Mouse (Mus musculus) kidney, adult 9 months (tissue): ENCODE measurements around the gene Mecom.
A peak's percentile ranks its signal among the peaks of the same experiment; 100 is the strongest.

Source experiments
- DNase-seq: peaks from one replicate; pipeline ENCODE4 v3.0.0; 2022

Gene Mecom

DNA sequence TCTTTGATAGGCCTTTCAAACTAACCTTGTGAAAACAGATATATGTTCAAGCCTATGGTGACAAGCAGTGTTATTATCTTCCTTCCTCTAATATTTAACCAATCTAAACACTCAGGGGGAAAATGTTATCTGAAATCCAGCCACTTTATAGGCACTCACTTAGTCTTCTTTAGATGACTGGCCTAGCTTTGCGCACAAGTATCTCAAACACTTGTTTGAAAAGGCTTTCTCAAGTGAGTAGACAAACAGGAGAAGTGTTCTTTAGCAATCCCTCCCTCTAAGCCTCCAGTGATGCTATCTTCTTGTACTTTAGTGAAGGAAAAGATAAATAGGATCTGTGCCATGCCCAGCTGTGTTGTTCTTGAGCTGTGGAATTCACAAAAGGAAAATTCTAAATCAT, 412.7 kb downstream of the Mecom start:
- no peak for DNase-seq

DNA sequence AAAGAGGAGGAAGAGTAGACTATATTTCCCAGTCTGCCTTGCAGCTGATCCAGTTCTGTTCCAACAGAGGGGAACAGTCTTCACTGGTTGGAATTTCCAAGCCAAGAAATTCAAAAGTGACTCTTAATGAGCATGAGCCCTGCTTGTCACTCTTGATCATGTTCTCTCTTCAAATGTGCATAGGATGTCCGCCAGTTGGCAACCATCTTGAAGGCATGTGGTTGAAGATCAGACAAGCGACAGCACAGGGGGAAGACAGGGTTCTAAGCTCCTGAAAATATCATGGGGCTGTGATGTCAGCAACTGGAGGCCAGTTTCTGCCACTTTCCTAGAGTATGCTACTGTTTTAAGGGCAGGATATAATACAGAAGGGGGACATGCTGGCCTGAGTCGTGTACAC, 414.8 kb downstream of the Mecom start:
- no peak for DNase-seq

DNA sequence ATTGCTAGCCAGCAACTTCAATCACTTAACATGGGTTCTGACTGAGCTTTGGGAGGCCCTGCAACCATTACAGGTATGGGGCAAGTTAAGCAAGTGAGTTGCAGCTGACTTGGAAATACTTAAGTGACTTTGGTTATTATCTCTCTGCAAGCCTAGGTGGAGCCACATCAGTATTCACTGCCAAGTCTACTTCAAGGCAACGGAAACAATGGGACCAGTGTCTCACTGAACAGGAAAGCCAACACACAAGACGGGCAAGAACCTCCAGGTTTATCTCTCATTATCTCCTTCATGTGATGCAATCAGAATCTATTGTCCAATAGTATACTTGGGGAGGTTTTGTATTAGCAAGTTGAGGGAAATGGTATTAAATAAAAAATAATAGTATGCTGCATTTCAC, 415.4 kb downstream of the Mecom start:
- DNase-seq = no peak

DNA sequence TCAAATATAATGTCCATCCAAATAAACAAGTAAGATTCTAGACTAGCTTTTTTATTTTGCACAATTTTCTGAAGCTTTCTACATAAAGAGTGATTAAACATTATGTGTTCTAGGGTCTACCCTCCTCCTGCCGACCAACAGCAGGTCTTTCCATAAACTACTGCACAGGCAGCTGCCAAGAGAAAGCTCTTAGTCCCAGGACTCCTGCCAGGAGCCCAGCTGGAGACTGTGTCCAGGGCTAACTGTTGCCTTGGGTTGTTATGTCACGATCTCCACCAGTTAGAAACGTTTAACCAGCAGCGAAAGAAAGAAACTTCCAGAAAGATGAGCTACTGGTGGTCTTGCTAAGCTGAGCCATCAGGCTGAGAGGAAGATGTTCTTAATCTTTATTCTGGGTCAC, 417.3 kb downstream of the Mecom start:
- peak; percentile 47 for DNase-seq

DNA sequence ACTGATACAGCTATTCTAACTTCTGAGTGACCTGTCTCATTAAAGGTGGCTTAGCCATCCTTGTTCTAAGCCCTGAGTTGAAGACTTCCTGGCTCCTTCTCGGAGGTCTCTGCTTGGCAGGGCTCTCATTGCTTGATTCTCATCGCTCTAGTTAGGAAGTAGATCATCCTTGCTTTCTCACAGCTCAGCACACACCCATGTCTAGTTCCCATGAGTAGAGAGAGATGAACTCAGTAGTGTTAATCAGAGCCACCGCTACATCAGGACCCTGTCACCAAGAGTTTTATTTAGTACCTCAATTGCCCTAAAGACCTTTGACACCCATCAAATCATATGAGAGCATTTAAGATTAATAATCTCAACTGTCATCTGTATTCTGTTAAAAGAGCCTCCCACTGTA, 425.2 kb downstream of the Mecom start:
- no peak for DNase-seq

DNA sequence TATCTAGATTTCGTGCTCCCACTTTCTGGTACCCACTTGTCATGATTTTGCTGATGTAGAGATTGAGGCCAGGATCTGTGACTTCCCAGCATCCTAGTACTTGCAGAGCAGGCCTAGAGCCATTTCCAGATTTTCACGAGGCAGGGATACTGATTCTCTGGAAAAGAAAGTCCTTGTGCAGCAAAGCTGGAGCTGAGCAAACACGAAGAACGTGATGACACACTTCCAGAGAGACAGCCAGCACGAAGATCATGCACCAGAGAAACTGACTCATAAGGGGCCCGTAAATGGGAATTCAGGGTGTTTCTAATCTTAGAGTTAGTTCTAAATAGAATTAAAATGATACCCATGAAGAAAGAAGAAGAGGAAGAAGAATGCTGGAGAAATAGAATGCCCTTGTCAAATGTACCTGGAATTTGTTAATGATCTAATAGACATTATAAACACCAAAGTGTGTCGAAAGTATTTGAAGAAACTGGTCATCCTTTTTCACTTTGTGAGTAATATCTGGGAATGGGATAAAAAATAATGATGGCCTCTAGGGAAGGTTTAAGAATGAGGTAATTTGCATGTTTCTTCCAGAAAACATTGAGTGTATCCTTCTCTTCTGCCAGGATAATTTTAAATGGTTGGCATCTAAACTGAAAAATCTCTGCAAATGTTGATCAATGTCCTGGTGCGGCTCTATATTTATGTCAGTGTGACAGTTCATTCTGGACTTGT, 426.9 kb downstream of the Mecom start:
- DNase-seq = no peak

DNA sequence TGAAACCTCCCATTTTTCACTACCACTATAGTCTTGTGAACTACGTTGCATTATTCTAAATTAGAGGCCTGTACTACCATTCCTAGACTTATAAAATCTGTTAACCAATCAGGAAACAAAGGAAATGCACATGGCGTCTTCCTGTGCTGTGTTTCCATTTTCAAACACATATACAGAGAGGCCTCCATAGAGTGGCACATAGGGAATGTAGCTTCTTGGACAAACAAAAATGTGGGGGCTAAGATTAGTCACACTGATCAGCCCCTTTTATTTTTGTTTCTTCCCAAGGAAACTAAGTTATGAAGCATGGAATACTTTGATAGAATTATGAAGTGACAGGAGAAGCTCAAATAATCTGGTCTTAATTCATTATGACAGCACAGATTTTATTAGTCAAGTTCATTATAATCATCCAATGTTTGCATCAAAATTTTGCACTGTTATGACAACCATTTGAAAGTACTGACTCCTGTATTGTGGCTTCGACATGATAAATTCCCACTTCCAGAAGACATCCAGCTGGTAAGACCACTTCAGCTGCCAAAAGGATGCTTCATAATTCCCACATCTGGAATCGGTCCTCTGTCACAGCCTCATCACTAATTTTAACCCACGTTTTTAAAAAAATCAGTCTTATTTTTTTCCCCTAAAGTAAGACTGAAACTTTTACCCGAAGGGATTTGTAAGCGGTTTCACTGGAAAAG, 429.1 kb downstream of the Mecom start:
- no peak for DNase-seq

DNA sequence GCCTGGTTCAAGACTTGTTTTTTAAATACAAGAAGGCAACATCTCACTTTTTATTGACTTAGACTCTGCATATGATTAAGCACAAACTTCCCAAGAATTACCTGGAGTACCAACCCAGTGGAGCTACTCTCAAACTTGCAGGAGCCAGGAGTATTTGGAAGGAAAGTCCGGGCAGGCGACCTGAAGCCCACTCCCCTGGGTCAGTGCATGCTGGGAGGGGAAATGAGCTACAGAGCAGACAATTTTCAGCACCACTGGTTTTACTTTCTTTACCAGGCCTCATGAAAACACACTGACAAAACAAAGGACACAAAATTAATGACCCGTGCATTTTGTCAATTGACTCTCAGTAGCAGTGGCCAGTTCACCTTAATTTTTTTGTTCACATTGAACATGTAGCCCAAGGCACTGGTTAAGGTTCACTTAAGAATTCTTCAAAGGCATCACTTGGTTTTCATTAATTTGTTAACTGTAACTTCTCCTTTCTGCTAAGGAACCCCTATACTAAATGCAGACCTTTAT, 434.5 kb downstream of the Mecom start:
- DNase-seq = peak; percentile 38

DNA sequence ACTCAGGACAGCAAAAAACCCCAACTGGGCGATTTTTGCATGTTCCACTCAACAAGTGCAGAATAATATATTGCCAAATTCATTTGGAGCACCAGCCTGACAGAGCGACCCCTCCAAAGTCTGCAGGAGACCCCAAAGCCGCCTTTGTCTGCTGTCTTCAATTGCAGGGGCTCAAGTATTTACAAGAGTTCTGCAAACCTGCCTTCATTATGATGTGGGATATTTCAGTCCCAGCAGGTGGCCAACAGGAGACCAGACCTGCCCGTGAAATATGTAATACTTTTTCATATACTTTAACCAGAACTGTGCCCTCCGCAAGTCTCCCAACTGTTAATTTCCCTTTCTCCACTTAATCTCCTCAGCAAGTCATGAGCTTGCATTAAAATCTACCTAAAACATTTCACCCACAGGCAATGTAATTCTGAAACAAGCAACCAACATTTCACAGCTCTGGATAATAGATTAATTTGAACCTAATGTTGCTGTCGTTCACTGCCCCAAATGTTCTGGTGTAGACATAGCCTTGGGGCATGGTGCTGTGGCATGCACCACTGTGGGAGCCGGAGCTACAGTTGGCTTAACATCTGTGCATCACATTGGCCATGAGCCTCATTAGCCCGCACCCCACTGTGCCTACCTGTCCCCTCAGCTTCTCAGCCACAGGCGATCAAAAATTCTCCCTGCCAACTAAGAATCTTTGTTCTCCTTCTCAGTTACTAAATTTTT, 439.7 kb downstream of the Mecom start:
- peak; percentile 76 for DNase-seq

DNA sequence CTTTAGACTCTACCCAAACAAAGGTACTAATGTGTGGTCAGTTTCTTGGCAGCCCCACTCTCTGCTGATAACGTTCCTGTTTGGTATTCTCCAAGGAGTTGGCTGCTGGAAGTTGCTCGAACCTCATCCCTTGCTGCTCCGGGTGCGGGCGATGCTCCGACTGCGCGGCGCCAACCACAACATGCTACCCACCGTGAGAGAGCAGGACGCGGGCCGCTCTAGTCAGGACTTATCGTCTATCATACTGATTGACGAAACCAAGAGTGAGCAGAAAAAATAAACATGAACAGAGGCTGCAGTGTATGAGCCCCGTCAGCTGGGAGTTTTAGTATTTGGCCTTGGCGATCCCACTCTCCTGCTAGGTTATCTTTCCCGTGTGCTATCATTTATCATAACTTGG, 441.3 kb downstream of the Mecom start:
- DNase-seq = no peak

DNA sequence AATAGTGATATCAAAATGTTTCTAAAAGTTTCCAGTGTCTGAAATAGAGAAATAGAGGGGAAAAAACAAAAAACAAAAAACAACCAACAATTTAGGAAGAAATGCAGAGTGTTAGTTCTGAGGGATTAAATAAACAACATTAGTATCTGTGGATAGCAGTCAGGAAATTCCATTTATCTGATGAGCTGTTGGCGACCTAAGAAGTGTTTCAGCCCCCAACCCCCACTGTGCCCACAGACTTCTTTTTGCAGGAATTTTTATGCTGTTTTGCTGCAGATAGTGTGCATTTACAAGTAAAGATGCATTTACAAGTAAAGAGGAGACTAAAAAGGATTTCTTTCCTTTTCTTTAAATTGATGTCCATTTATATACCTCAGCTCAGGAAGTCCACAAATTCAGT, 441.9 kb downstream of the Mecom start:
- no peak for DNase-seq

DNA sequence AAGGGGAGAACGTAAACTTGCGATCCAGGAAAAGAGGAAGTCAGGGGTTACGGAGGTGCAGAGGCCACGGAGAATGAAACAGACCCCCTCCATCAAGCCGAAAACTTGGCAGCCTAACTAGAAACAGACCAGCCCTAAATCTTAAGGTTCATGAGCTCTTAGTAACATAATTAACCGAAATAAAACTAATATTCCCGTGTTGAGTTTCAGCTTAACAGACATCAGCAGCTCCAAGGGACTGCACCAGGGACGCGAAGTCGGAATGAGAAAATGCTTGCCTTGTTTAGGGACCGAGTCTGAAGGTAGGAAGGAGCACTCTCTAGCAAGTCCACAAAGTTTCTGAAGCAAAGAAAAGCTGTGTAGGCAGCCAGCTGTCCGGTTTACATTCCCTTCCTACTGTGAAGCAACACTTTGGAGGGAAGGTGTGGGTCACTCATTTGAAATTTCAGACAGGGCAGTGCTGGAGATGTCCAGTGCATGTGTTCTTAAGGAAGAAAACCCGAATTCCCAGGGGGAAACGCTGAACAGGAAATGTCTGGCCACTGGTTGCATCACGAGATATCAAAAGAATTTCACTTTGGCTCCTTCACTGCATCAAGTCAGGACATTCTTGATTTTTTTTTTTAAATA, 442.5 kb downstream of the Mecom start:
- peak; percentile 73 for DNase-seq

DNA sequence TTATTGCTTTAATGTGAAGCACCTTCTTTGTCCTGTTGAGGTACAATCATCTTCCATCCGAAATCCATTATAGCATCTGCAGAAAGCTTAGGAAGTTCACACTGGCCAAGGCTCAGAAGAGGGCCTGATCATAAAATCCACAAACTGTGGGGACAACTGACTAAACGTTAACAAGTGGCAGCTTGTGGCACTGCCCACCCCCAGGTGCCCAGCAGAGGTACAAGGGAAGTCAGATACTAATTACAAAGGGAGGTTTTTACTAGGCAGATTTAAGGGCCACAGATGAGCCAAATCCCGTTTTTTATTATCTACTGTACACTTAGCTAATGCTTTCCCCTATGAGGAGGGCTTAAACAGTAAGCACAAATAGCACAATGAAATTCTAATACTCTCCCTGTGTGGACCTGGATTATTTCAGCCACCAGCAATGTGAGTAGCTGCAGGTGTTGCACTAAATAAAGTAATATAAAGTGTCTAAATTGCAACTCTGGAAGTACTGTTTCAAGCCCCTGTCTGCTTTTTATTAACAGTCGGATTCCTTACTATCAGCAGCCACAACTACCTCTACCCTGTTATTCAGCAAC, 443.2 kb downstream of the Mecom start:
- DNase-seq = no peak

DNA sequence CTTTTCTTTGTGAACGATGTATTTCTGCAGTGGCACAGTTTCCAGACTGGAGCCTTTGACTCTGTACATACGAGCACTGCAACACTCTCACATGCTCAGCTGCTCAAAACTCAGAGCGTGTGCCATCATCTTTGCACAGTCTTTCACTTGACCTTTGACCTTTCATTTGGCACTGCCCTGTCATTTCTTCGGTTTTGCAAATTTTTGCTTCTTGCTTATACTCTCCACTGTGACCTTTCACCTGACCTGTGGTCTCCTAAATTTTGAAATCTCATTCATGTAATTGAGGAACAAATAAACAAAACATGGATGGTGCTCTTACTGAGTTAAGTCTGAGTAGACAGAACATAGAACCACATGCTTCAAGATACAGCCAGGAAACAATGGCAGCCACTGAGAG, 446.7 kb downstream of the Mecom start:
- no peak for DNase-seq

DNA sequence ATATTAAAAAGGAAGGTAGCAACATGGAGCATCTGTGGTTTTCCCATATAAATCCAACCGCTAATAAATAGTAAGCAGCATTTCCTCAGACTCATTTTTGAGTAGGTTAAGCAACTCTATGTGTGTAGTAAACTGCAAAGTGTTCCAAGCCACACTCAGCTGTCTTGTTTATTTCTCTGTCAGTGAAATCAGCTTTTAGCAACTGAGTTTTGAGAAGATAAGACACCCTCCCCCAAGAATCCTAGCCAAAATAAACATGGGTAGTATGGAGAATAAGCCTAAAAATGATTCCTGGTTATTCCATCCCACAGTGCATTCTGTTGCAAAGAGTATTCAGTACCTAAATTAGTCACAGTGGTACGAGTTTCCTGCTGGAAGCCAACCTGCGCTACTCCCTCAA, 450.1 kb downstream of the Mecom start:
- no peak for DNase-seq

DNA sequence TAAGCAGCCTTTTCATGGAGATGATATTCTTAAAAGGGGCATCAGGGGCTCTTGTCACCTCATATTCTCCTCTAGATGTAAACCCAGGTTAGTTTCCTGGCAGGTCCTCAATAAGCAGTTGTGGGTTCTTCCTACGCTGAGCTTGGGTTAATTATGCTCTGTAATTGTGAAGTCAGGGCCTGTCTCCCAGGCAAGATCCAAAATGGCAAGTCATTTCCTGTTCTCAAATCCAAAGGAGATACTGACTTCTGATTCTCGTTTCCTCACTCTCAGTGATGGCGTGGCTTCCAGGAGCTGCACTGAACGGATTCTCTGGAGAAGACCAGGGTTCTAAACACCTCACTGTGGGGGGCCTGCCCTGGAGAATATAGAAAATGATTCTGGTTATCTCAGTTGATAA, 450.7 kb downstream of the Mecom start:
- no peak for DNase-seq

DNA sequence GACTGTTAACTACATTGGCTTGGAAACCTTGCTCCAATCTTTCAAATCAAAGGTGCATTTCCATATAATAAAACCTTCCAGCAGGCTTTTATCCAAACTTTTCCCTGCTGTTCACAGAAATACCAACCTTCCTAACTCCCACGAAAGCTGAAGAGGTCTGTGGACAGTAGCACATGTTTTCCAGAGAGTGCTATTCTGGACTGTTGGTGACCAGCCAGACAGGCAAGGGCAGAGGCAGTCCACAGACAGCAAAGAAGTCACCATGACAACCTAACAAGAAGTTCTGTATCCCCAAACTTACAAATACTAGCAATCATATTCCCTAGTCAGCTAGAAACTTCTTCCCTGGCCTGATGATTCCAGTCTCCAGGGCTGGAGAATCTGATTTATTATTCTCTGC, 454.8 kb downstream of the Mecom start:
- no peak for DNase-seq

DNA sequence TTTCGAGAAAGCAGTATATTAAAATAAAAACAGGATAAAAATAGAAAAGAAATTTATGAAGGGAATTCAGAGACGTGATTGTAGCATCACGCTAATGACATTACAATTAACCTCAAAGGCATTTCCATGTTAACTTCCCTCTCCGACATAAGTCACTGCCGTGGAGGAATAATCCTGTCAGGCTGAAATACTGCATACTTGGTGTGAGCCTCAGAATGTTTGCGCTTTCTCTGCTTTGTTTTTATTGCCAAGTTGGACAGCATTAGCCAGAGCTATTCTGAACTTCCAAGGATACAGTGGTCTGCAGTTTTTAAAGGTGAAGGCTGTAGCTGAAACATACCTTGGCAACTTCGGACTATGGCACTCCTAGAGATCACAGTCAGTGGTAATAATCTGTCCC, 455.3 kb downstream of the Mecom start:
- no peak for DNase-seq

DNA sequence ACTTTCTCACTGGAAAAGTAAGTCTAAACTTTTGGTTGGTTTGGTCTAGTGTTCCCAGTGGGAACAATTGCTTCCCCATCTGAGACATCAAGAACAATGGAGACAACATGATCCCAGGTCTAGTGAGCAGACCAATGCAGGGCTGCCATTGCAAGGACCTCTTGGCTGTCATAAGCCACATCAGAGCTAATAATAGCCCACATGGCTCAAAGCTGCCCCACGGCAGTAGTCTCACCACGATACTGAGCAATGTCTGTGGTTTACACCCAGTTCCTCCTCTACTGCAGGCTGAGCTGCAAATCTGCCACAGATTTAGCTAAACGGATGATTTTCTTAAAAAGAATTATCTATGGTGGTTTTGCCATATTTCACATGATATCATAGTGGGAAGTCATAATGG, 455.9 kb downstream of the Mecom start:
- no peak for DNase-seq

DNA sequence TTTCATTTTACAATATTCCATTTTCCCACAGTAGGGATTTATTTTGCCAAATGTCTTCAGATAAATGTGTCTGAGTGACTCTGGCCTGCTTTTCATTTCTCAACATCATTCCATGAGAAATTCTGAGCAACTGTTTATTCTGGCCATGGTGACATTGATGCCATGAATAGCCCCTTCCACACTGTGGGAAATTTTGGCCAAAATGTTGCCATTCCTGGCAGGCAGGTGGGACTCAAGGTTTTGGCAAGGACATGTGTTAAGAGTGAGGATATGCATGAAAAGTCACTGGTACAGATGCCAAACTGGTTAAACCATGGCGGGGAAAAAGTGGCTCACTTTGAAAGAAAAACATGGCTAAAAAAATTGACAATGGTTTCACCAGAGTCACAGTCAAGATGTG, 456.4 kb downstream of the Mecom start:
- no peak for DNase-seq

DNA sequence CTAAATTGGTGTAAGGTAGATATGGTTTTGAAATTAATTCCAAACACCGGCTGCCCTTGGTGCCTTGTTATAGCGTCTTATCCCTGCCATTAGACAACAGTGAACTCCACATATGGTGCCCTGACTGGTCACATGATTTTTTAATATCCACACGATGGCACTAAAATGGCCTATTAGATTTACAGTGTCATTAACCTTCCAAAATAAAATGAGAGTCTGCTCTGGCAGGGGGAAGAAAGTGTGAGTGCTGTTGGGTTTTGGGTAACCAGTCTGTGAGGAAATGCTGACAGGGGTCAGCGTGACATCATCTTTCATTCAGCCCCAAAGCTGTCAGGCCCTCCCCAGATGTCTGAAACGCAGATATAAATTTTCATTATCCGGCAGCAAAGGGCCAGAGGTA, 461.7 kb downstream of the Mecom start:
- no peak for DNase-seq

DNA sequence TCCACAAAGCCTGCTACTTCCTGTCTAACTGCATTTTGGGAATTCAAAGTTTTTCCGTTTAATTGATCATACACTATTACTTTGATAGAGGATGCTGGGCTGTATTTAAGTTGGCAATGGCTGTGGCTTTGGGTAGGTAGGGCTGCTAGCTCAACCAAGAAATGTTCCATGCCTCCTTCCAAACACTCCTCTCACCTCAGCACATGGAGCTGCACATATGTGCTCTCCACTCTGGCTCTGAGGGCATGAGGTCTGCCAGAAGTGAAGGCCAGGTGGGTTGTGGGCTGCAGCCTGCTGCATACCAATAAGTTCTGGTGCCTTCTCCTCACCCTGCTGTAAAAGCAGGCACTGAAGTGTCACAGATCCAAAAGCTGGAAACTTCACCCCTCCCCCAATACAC, 464.0 kb downstream of the Mecom start:
- DNase-seq = no peak

DNA sequence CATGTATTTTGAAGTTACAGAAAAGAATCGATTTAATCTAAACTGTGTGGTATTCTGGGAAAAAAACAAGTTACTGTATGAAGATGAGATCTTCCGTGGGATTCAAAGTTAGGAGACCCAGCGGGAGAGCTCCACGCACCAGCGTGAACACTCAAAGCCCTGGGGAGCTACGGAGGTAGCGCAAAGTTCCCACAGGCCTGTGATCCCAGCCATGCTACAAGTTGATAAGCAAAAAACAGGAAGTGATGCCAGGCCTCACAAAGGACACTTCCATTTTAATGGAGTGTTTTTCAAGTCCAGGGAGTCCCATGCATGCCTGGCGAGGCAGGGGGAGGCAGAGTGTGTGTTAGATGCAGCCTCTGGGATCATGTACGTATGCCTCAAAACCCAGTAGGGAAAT, 464.5 kb downstream of the Mecom start:
- DNase-seq = no peak
